In genomic region chr17:53661056-53661840, GRCm38 (mm10) we compare ENCODE assay signal across 23 mouse cellular contexts. TPM values are rescaled to one million over a fixed set of nuclear protein-coding genes. Genes with fewer than 3 reads are reported as not detected.
DNase-seq lines count a peak whose midpoint lies in the region; ATAC-seq and TF ChIP-seq lines count a peak whose summit lies in the region.
"Had no signal": no experiment of that assay in that cellular context is flagged by ENCODE, and none has a peak within 500 bp of the region (broad histone marks: within the 10 kb centered on the region; RNA-seq: fewer than 3 reads in every experiment).

No protein-coding gene starts in this region.

- H3K27me3 ChIP-seq in cerebellum, adult 2 months (ENCODE audit: control insufficient read depth, insufficient read depth, low read length) = no peaks in the 10 kb centered on the region
- H3K27me3 ChIP-seq in heart, embryonic 10.5 days (ENCODE audit: insufficient read depth, poor library complexity, severe bottlenecking) = no peaks in the 10 kb centered on the region
- no peaks in the 10 kb centered on the region for H3K27me3 ChIP-seq in midbrain, embryonic 11.5 days (ENCODE audit: control insufficient read depth, insufficient read depth, low read length)
- no peaks in the 10 kb centered on the region for H3K27me3 ChIP-seq in midbrain, embryonic 15.5 days (replicated peaks)
- H3K27me3 ChIP-seq: limb, embryonic 15.5 days; lung, embryonic 15.5 days; megakaryocyte, embryonic 14.5 days had no signal

- no peak for TF ChIP-seq CTCF in cerebellum, adult 2 months (IDR thresholded peaks at IDR 0.05; ENCODE audit: borderline replicate concordance, insufficient read depth, low read depth, low read length)

- 0 out of 2 replicates have a peak, but pooled peaks cover 3% of the 10 kb centered on the region for H3K4me1 ChIP-seq in cerebellum, adult 2 months (ENCODE audit: control insufficient read depth, insufficient read depth, low read length)
- H3K4me1 ChIP-seq in heart, embryonic 10.5 days = no peaks in the 10 kb centered on the region; the same call in 1 of the 2 replicates
- no peaks in the 10 kb centered on the region for H3K4me1 ChIP-seq in midbrain, embryonic 11.5 days (ENCODE audit: control insufficient read depth, insufficient read depth, low read length)
- peaks cover 15% of the 10 kb centered on the region for H3K4me1 ChIP-seq in midbrain, embryonic 15.5 days
- H3K4me1 ChIP-seq: hindbrain, embryonic 10.5 days; limb, embryonic 15.5 days; lung, embryonic 15.5 days had no signal

- H3K4me3 ChIP-seq in cerebellum, adult 2 months (replicated peaks; ENCODE audit: insufficient read depth, low read depth, low read length) = no peak overlapping the region
- H3K4me3 ChIP-seq in heart, embryonic 10.5 days = no peak overlapping the region
- H3K4me3 ChIP-seq in midbrain, embryonic 11.5 days (ENCODE audit: low read depth, low read length) = no peak overlapping the region
- H3K4me3 ChIP-seq in midbrain, embryonic 15.5 days = no peak overlapping the region
- H3K4me3 ChIP-seq: forebrain, embryonic 10.5 days; gastrocnemius, adult 2 months; hindbrain, embryonic 10.5 days; limb, embryonic 15.5 days; lung, embryonic 15.5 days; megakaryocyte, embryonic 14.5 days had no signal

- H3K9me3 ChIP-seq in heart, embryonic 10.5 days = no peaks in the 10 kb centered on the region
- no peaks in the 10 kb centered on the region for H3K9me3 ChIP-seq in midbrain, embryonic 11.5 days (ENCODE audit: control insufficient read depth, low read length)
- H3K9me3 ChIP-seq in midbrain, embryonic 15.5 days = no peaks in the 10 kb centered on the region
- H3K9me3 ChIP-seq: forebrain, embryonic 10.5 days; hindbrain, embryonic 10.5 days; limb, embryonic 15.5 days; lung, embryonic 15.5 days; megakaryocyte, embryonic 14.5 days had no signal

- peaks cover 14% of the 10 kb centered on the region for H3K36me3 ChIP-seq in heart, embryonic 10.5 days
- H3K36me3 ChIP-seq in midbrain, embryonic 11.5 days (ENCODE audit: control insufficient read depth, insufficient read depth, low read length) = no peaks in the 10 kb centered on the region; the same call in 1 of the 2 replicates
- H3K36me3 ChIP-seq in midbrain, embryonic 15.5 days (replicated peaks) = 0 out of 2 replicates have a peak, but pooled peaks cover 3% of the 10 kb centered on the region

- no peak for TF ChIP-seq POLR2A in cerebellum, adult 2 months (IDR thresholded peaks at IDR 0.05; ENCODE audit: borderline replicate concordance, insufficient read depth, low read length)

- intact Hi-C loops in heart, postnatal 36 days (cut with DNase I) = no loop called here
- intact Hi-C loops in gastrocnemius, postnatal 36 days (cut with DNase I) = no loop called here

- H3K4me2 ChIP-seq in midbrain, embryonic 11.5 days = no peak overlapping the region
- no peak overlapping the region for H3K4me2 ChIP-seq in midbrain, embryonic 15.5 days
- H3K4me2 ChIP-seq: limb, embryonic 15.5 days; lung, embryonic 15.5 days had no signal

- H3K27ac ChIP-seq in cerebellum, adult 2 months (ENCODE audit: insufficient read depth, low read length) = peak overlapping the region; percentile 43; the same call in 1 of the 2 replicates
- no peak overlapping the region for H3K27ac ChIP-seq in heart, embryonic 10.5 days
- H3K27ac ChIP-seq in midbrain, embryonic 11.5 days (ENCODE audit: low read depth, low read length) = no peak overlapping the region
- H3K27ac ChIP-seq in midbrain, embryonic 15.5 days = no peak overlapping the region
- H3K27ac ChIP-seq: forebrain, embryonic 10.5 days; gastrocnemius, adult 2 months; hindbrain, embryonic 10.5 days; limb, embryonic 15.5 days; liver, embryonic 14.5 days; lung, embryonic 15.5 days; stomach, postnatal 0 days had no signal

- WGBS in cerebellum, adult 2 months = 45% methylated on average over 6 of the region's 6 CpGs
- 49% methylated on average over 6 of the region's 6 CpGs for WGBS in heart, embryonic 10.5 days
- WGBS in midbrain, embryonic 11.5 days = 75% methylated on average over 6 of the region's 6 CpGs
- 51% methylated on average over 6 of the region's 6 CpGs for WGBS in midbrain, embryonic 15.5 days

- peak; percentile 21 to 31 for DNase-seq in cerebellum, adult 2 months
- DNase-seq in cerebellum, postnatal 14 days = no peak
- DNase-seq in heart, embryonic 10.5 days (ENCODE audit: low spot score) = peak; percentile 80
- DNase-seq in heart, postnatal 36 days = no peak
- DNase-seq in midbrain, embryonic 11.5 days (ENCODE audit: low spot score, missing footprints) = peak; percentile 76
- peak; percentile 25 for DNase-seq in heart, postnatal 4 days
- DNase-seq in gastrocnemius, postnatal 36 days = no peak
- DNase-seq: adrenal gland, postnatal 25 days; gastrocnemius, adult 2 months; kidney, adult 18-20 months; left cerebral cortex, postnatal 4 days; lung, postnatal 36 days; right cerebral cortex, postnatal 14 days; thymus, adult 2 months; thymus, postnatal 4 days had no signal

- H3K9ac ChIP-seq in midbrain, embryonic 11.5 days (ENCODE audit: low read length) = no peak overlapping the region
- no peak overlapping the region for H3K9ac ChIP-seq in midbrain, embryonic 15.5 days
- H3K9ac ChIP-seq: limb, embryonic 15.5 days; liver, embryonic 14.5 days; lung, embryonic 15.5 days had no signal

- no peak for ATAC-seq in midbrain, embryonic 11.5 days (ENCODE audit: low FRiP score)
- ATAC-seq in midbrain, embryonic 15.5 days (replicated peaks) = no peak

RNA-seq across cellular contexts. Expression of gene Sgo1, which starts 27.9 kb away (rescaled TPM):
- polyA plus RNA-seq in cerebellum, adult 2 months (2012; rRNA removed) = 0.16 and 0.19 TPM in 2 replicates
- 28.7 and 33.7 TPM in 2 replicates for polyA plus RNA-seq in heart, embryonic 10.5 days (2016; fragmentation: Nextera tagmentation; extraction: Ambion mirVana)
- under 1 TPM; 0.22 TPM for total RNA-seq in heart, postnatal 36 days (2021)
- 52.3 and 56.2 TPM in 2 replicates for polyA plus RNA-seq in midbrain, embryonic 11.5 days (2014; fragmentation: Nextera tagmentation; extraction: Ambion mirVana)
- 4.1 and 4.7 TPM in 2 replicates for polyA plus RNA-seq in midbrain, embryonic 15.5 days (2015; fragmentation: Nextera tagmentation; extraction: Ambion mirVana)
- total RNA-seq in heart, postnatal 4 days (2021) = 1 to 10 TPM; 8.3 to 9.7 TPM
- total RNA-seq in gastrocnemius, postnatal 36 days (2021) = under 1 TPM; 0.10 to 0.20 TPM
- total RNA-seq: gastrocnemius, adult 2 months had no signal

Comparison
In these comparisons a context has a peak if more than half of its experiments do, and no peak if none do; other contexts are left out.
1. DNase-seq: peak in cerebellum, adult 2 months (2 of 2), heart, embryonic 10.5 days (single experiment), midbrain, embryonic 11.5 days (single experiment) and heart, postnatal 4 days (single experiment); none in cerebellum, postnatal 14 days (0 of 2), heart, postnatal 36 days (0 of 2) and gastrocnemius, postnatal 36 days (0 of 2).